Mouse (Mus musculus) lung, postnatal 0 days (tissue): Measurements from ENCODE around the gene Prrt4. TPM values are rescaled to one million over a fixed set of nuclear protein-coding genes. Genes with fewer than 3 reads are reported as not detected.

Experiments used
- ATAC-seq: fragments of 200-750 bp; cut with Nextera tagmentation; 2 replicates; pipeline ENCODE4 v1.8.0; 2017; ENCODE audit warnings: moderate library complexity
- DNase-seq: peaks from one replicate; pipeline ENCODE4 v3.0.0-alpha.2; 2016; ENCODE audit warnings: low spot score
- H3K27ac ChIP-seq: fragments of 300-500 bp; sonication (generic); 2 replicates; pipeline ENCODE4 v1.5.1; 2014; ENCODE audit warnings: antibody characterized with exemption, mild to moderate bottlenecking, low read length, mixed read lengths
- H3K27me3 ChIP-seq: fragments of 300-500 bp; sonication (generic); replicated peaks from 2 replicates; pipeline ENCODE4 v1.6.1; 2014; ENCODE audit warnings: low read length, mixed read lengths; ENCODE audit not compliant: insufficient read depth
- H3K36me3 ChIP-seq: fragments of 300-500 bp; sonication (generic); 2 replicates; pipeline ENCODE4 v1.6.1; 2014; ENCODE audit warnings: low read length, mixed read lengths; ENCODE audit not compliant: insufficient read depth
- H3K4me1 ChIP-seq: fragments of 300-500 bp; sonication (generic); 2 replicates; pipeline ENCODE4 v1.6.1; 2014; ENCODE audit warnings: antibody characterized with exemption, low read depth, low read length, mixed read lengths; ENCODE audit not compliant: insufficient read depth
- H3K4me2 ChIP-seq: fragments of 300-500 bp; sonication (generic); replicated peaks from 2 replicates; pipeline ENCODE4 v1.6.1; 2014; ENCODE audit warnings: low read depth, mild to moderate bottlenecking, low read length, moderate library complexity, mixed read lengths
- H3K4me3 ChIP-seq: fragments of 300-500 bp; sonication (generic); 2 replicates; pipeline ENCODE4 v1.5.1; 2014; ENCODE audit warnings: low read depth, low read length
- H3K9ac ChIP-seq: fragments of 300-500 bp; sonication (generic); replicated peaks from 2 replicates; pipeline ENCODE4 v1.6.1; 2014; ENCODE audit warnings: low read depth, mild to moderate bottlenecking
- H3K9me3 ChIP-seq: fragments of 300-500 bp; sonication (generic); 2 replicates; pipeline ENCODE4 v1.6.1; 2016; ENCODE audit warnings: low read length, mixed read lengths
- CTCF ChIP-seq: IDR thresholded peaks from 2 replicates; pipeline ENCODE4 v1.5.1; 2016; ENCODE audit warnings: antibody characterized with exemption, mild to moderate bottlenecking
- EP300 ChIP-seq: IDR thresholded peaks from 2 replicates; pipeline ENCODE4 v1.6.1; 2016; ENCODE audit warnings: antibody characterized with exemption, mild to moderate bottlenecking, control low read depth
- WGBS: fragments of 180-500 bp; shearing (Covaris S2); extraction: QIAGEN DNeasy Blood & Tissue Kit; methylation state at CpG from one replicate; pipeline ENCODE4 v1.1.7; 2014; 5-methylcytosine and 5-hydroxymethylcytosine counted together
- polyA plus RNA-seq: library from polyadenylated mRNA; unstranded; fragments of >200 nt; fragmentation: Nextera tagmentation; extraction: Ambion mirVana; gene quantifications from 2 replicates; pipeline ENCODE4 v1.2.1, GENCODE M21; 2015

The Prrt4 gene
- polyA plus RNA-seq, 1 experiment from 2014 or later, result 2.5 TPM

- Histone ChIP-seq H3K27ac (peak overlapping the region; percentile 64), H3K36me3 (no peaks in the 10 kb centered on the region), H3K4me1 (0 out of 2 replicates have a peak, but pooled peaks cover 3% of the 10 kb centered on the region), H3K4me3 (no peak overlapping the region), H3K27me3 (no peaks in the 10 kb centered on the region), H3K9me3 (no peaks in the 10 kb centered on the region), H3K4me2 (no peak overlapping the region), H3K9ac (no peak overlapping the region)
- peak; percentile 50 for DNase-seq
- TF ChIP-seq CTCF (no peak), EP300 (peak; percentile 84)
- 57% methylated on average over 15 of the region's 15 CpGs for WGBS
- peak; percentile 81 for ATAC-seq
These were observed 14.8 kb upstream of the Prrt4 start for GRCm38 (mm10) chr6:29193961-29194750.

GRCm38 (mm10) chr6:29187936-29188335 is 8.6 kb upstream of the Prrt4 start:
- Histone ChIP-seq H3K27me3 (no peaks in the 10 kb centered on the region), H3K27ac (no peak overlapping the region), H3K9ac (no peak overlapping the region), H3K9me3 (no peaks in the 10 kb centered on the region), H3K4me3 (no peak overlapping the region), H3K4me1 (no peaks in the 10 kb centered on the region), H3K4me2 (no peak overlapping the region), H3K36me3 (no peaks in the 10 kb centered on the region)
- DNase-seq (no peak), ATAC-seq (no peak)
- TF ChIP-seq CTCF, result no peak
- TF ChIP-seq EP300, result no peak
- WGBS, result 52% methylated on average over 1 of the region's 1 CpGs

DNA sequence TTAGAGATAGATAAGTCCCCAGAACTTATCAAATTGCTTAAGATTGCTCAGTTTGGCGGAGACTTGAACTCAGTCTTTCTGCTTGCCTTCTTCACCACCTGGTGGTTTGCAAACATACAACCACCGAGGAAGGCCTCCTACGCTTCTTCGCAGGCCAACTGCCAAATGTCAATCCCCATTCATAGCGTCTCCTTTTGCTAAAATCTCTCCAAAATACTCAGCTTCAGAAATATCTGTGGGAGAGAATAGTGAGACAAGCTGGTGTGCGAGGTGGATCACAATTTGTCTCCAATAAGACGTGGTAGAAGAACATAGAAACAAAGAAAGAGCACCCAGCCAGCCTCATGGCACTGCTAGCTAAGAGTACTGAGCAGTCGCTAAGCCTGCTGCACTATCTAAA is 459 bp upstream of the Prrt4 start:
- Histone ChIP-seq H3K36me3 (no peaks in the 10 kb centered on the region), H3K9me3 (no peaks in the 10 kb centered on the region), H3K4me3 (peak overlapping the region; percentile 51; the same call in 1 of the 2 replicates), H3K27me3 (0 out of 2 replicates have a peak, but pooled peaks cover 8% of the 10 kb centered on the region), H3K9ac (no peak overlapping the region), H3K4me1 (no peaks in the 10 kb centered on the region), H3K4me2 (peak overlapping the region; percentile 95), H3K27ac (no peak overlapping the region)
- WGBS, result 51% methylated on average over 8 of the region's 8 CpGs
- ATAC-seq (no peak), DNase-seq (no peak)
- TF ChIP-seq EP300, result no peak
- TF ChIP-seq CTCF, result no peak

GRCm38 (mm10) chr6:29177901-29178879 is 1.2 kb downstream of the Prrt4 start:
- 27% methylated on average over 17 of the region's 17 CpGs for WGBS
- no peak overlapping the region for H3K9ac ChIP-seq
- 0 out of 2 replicates have a peak, but pooled peaks cover 15% of the 10 kb centered on the region for H3K27me3 ChIP-seq

DNA sequence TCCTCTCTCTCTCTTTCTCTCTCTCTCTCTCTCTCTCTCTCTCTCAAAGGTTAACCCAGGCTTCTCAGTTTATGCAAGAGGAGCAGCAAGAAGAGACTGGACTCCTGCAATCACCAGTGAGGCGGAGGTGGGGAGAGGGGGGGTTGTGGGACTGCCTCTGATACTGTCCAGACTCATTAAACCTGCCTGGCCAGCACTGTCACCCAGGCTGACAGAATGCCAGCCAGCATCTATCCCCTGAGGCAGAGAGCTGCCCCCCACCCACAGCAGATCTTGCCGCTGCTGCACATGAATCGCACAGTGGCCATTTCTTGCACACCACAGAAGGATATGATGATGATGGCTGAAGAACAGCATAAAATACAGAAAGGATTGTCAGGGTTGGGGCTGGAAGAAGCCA is 4.3 kb downstream of the Prrt4 start:
- no peak overlapping the region for H3K4me2 ChIP-seq
- H3K9me3 ChIP-seq, result no peaks in the 10 kb centered on the region
- H3K27me3 ChIP-seq, result peaks cover 25% of the 10 kb centered on the region
- WGBS, result 63% methylated on average over 3 of the region's 3 CpGs
- ATAC-seq (no peak), DNase-seq (no peak)
- no peak overlapping the region for H3K27ac ChIP-seq
- H3K36me3 ChIP-seq, result no peaks in the 10 kb centered on the region; the same call in 1 of the 2 replicates
- H3K4me3 ChIP-seq, result no peak overlapping the region
- peaks cover 7% of the 10 kb centered on the region for H3K4me1 ChIP-seq
- no peak overlapping the region for H3K9ac ChIP-seq
- no peak for TF ChIP-seq CTCF
- TF ChIP-seq EP300, result no peak

More at GRCm38 (mm10) chr6:29177901-29178879, 1.2 kb downstream of the Prrt4 start:
- Histone ChIP-seq H3K36me3 (no peaks in the 10 kb centered on the region), H3K4me1 (no peaks in the 10 kb centered on the region), H3K4me3 (peak overlapping the region; percentile 51; the same call in 1 of the 2 replicates), H3K27ac (no peak overlapping the region), H3K9me3 (no peaks in the 10 kb centered on the region), H3K4me2 (peak overlapping the region; percentile 95)
- no peak for TF ChIP-seq EP300
- TF ChIP-seq CTCF, result peak; percentile 40
- no peak; the same call in 1 of the 2 replicates for ATAC-seq
- no peak for DNase-seq

DNA sequence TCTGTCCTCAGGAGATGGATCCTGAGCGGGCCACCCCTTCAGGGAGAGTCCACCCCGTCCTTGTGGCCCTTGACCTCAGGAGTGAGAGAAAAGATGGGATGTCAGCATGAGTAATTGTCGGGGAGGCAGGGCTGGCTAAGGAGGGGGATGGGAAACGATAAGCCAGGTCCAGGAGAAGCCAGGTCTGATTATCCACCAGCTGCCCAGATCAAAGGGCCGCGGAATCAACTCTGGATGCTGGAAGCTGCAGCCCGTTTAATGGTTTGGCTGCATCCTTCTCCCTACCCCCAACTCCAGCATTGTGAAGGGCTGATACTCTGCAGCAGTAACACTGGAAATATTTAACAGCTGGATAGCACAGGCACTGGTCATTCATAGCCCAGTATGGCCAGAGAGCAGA is 5.0 kb downstream of the Prrt4 start:
- TF ChIP-seq CTCF, result no peak
- no peak for TF ChIP-seq EP300
- no peak for ATAC-seq
- no peak for DNase-seq

More for the DNA sequence above, 5.0 kb downstream of the Prrt4 start:
- peaks cover 10% of the 10 kb centered on the region for H3K4me1 ChIP-seq
- H3K9me3 ChIP-seq, result no peaks in the 10 kb centered on the region
- H3K36me3 ChIP-seq, result no peaks in the 10 kb centered on the region; the same call in 1 of the 2 replicates
- peaks cover 33% of the 10 kb centered on the region for H3K27me3 ChIP-seq
- H3K4me3 ChIP-seq, result no peak overlapping the region
- H3K27ac ChIP-seq, result no peak overlapping the region
- WGBS, result 18% methylated on average over 7 of the region's 7 CpGs
- no peak overlapping the region for H3K4me2 ChIP-seq
- no peak overlapping the region for H3K9ac ChIP-seq
